Mouse (Mus musculus) small intestine, adult 2 months (tissue): ENCODE data around the gene Rsc1a1.

ENCODE experiments used
- CTCF ChIP-seq: fragments of 200-500 bp; IDR thresholded peaks from 2 replicates; pipeline ENCODE4 v1.5.1; 2012; ENCODE audit warnings: low read depth, mild to moderate bottlenecking, control low read depth, inconsistent platforms, low read length, moderate library complexity, mixed read lengths; ENCODE audit not compliant: insufficient replicate concordance, insufficient read length; ENCODE audit errors: extremely low read depth
- POLR2A ChIP-seq: fragments of 200-500 bp; IDR thresholded peaks from 2 replicates; pipeline ENCODE4 v1.6.1; 2012; ENCODE audit warnings: low read depth, mild to moderate bottlenecking, control low read depth, inconsistent platforms, low read length, moderate library complexity

GRCm38 (mm10) chr4:141715027-141715426 is 29.6 kb upstream of the Rsc1a1 start:
- TF ChIP-seq POLR2A = no peak
- no peak for TF ChIP-seq CTCF
